In the genomic region with DNA sequence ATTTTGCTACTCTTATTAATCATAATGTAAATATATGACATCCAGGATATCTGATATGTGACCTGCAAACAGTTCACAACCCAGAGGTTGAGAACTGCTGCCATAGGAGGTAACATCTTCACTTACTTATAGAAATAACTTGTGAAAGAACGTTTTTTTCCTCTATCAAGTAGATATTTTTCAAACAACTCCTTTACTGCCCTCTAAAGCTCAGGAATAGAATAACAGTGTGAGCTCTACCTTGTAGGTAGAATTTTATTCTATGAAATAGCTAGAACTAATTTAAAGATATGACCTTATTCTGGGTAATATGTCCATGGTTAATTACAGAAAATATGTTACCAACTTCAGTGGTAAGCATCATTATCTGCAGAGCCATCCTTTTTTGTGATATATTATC, we compare ENCODE assay signal across 19 mouse cellular contexts.
DNase-seq lines count a peak whose midpoint lies in the region; TF ChIP-seq lines count a peak whose summit lies in the region.
"Had no signal": no experiment of that assay in that cellular context is flagged by ENCODE, and none has a peak within 500 bp of the region (broad histone marks: within the 10 kb centered on the region; RNA-seq: fewer than 3 reads in every experiment).

No protein-coding gene starts in this region.

- H3K4me3 ChIP-seq in gastrocnemius, adult 2 months, result no peak overlapping the region
- no peak overlapping the region for H3K4me3 ChIP-seq in layer of hippocampus, adult 2 months
- H3K4me3 ChIP-seq: embryonic facial prominence, embryonic 15.5 days; liver, embryonic 13.5 days had no signal

- TF ChIP-seq CTCF in gastrocnemius, adult 2 months (IDR thresholded peaks at IDR 0.05), result peak; percentile 13; the same call in 1 of the 2 replicates
- peak; percentile 76 for TF ChIP-seq CTCF in layer of hippocampus, adult 2 months (conservative IDR thresholded peaks at IDR 0.05)

- intact Hi-C loops in gastrocnemius, adult 2 months (cut with DNase I), result no loop called here

- H3K27ac ChIP-seq in gastrocnemius, adult 2 months, result no peak overlapping the region
- no peak overlapping the region for H3K27ac ChIP-seq in layer of hippocampus, adult 2 months
- H3K27ac ChIP-seq: embryonic facial prominence, embryonic 15.5 days; liver, embryonic 13.5 days; macrophage had no signal

- DNase-seq in gastrocnemius, adult 2 months, result no peak
- DNase-seq in gastrocnemius, adult 18-20 months (ENCODE audit: low spot score), result no peak
- no peak for DNase-seq in layer of hippocampus, adult 2 months (ENCODE audit: low spot score in 2 of 2)
- DNase-seq in layer of hippocampus, postnatal 10 days (ENCODE audit: low spot score in 2 of 2), result no peak
- DNase-seq in retina, embryonic 14.5 days (ENCODE audit: low spot score), result peak; percentile 33
- DNase-seq in retina, postnatal 1 day, result no peak
- no peak for DNase-seq in cerebellum, postnatal 4 days (ENCODE audit: low spot score in 2 of 2)
- DNase-seq: adrenal gland, postnatal 10 days; cerebellum, postnatal 10 days; embryo, embryonic 11 days; gastrocnemius, postnatal 10 days; kidney, adult 8-10 months; kidney, postnatal 14 days; liver, embryonic 13.5 days; lung, adult 2 months; right cerebral cortex, postnatal 14 days; spleen, adult 18-20 months had no signal
